Mouse (Mus musculus) lung, postnatal 0 days (tissue): ENCODE measurements around the gene Lcmt1. TPM values are rescaled to one million over a fixed set of nuclear protein-coding genes. Genes with fewer than 3 reads are reported as not detected.
A peak's percentile ranks its signal among the peaks of the same experiment; 100 is the strongest.

Source experiments
- ATAC-seq: fragments of 200-750 bp; cut with Nextera tagmentation; 2 replicates; pipeline ENCODE4 v1.8.0; 2017; ENCODE audit warnings: moderate library complexity
- DNase-seq: peaks from one replicate; pipeline ENCODE4 v3.0.0-alpha.2; 2016; ENCODE audit warnings: low spot score
- H3K27ac ChIP-seq: fragments of 300-500 bp; sonication (generic); 2 replicates; pipeline ENCODE4 v1.5.1; 2014; ENCODE audit warnings: antibody characterized with exemption, mild to moderate bottlenecking, low read length, mixed read lengths
- H3K27me3 ChIP-seq: fragments of 300-500 bp; sonication (generic); replicated peaks from 2 replicates; pipeline ENCODE4 v1.6.1; 2014; ENCODE audit warnings: low read length, mixed read lengths; ENCODE audit not compliant: insufficient read depth
- H3K36me3 ChIP-seq: fragments of 300-500 bp; sonication (generic); 2 replicates; pipeline ENCODE4 v1.6.1; 2014; ENCODE audit warnings: low read length, mixed read lengths; ENCODE audit not compliant: insufficient read depth
- H3K4me1 ChIP-seq: fragments of 300-500 bp; sonication (generic); 2 replicates; pipeline ENCODE4 v1.6.1; 2014; ENCODE audit warnings: antibody characterized with exemption, low read depth, low read length, mixed read lengths; ENCODE audit not compliant: insufficient read depth
- H3K4me2 ChIP-seq: fragments of 300-500 bp; sonication (generic); replicated peaks from 2 replicates; pipeline ENCODE4 v1.6.1; 2014; ENCODE audit warnings: low read depth, mild to moderate bottlenecking, low read length, moderate library complexity, mixed read lengths
- H3K4me3 ChIP-seq: fragments of 300-500 bp; sonication (generic); 2 replicates; pipeline ENCODE4 v1.5.1; 2014; ENCODE audit warnings: low read depth, low read length
- H3K9ac ChIP-seq: fragments of 300-500 bp; sonication (generic); replicated peaks from 2 replicates; pipeline ENCODE4 v1.6.1; 2014; ENCODE audit warnings: low read depth, mild to moderate bottlenecking
- H3K9me3 ChIP-seq: fragments of 300-500 bp; sonication (generic); 2 replicates; pipeline ENCODE4 v1.6.1; 2016; ENCODE audit warnings: low read length, mixed read lengths
- CTCF ChIP-seq: IDR thresholded peaks from 2 replicates; pipeline ENCODE4 v1.5.1; 2016; ENCODE audit warnings: antibody characterized with exemption, mild to moderate bottlenecking
- EP300 ChIP-seq: IDR thresholded peaks from 2 replicates; pipeline ENCODE4 v1.6.1; 2016; ENCODE audit warnings: antibody characterized with exemption, mild to moderate bottlenecking, control low read depth
- WGBS: fragments of 180-500 bp; shearing (Covaris S2); extraction: QIAGEN DNeasy Blood & Tissue Kit; methylation state at CpG from one replicate; pipeline ENCODE4 v1.1.7; 2014; 5-methylcytosine and 5-hydroxymethylcytosine counted together
- polyA plus RNA-seq: library from polyadenylated mRNA; unstranded; fragments of >200 nt; fragmentation: Nextera tagmentation; extraction: Ambion mirVana; gene quantifications from 2 replicates; pipeline ENCODE4 v1.2.1, GENCODE M21; 2015

Lcmt1 gene
- polyA plus RNA-seq, 1 experiment from 2014 or later, result 24.4 TPM

- no peak overlapping the region for H3K4me3 ChIP-seq
- no peaks in the 10 kb centered on the region for H3K36me3 ChIP-seq
- H3K27ac ChIP-seq, result no peak overlapping the region
- TF ChIP-seq CTCF (no peak), EP300 (no peak)
- no peak overlapping the region for H3K4me2 ChIP-seq
- DNase-seq, result no peak
- no peak overlapping the region for H3K9ac ChIP-seq
- ATAC-seq, result no peak
- WGBS, result 74% methylated on average over 4 of the region's 4 CpGs
- no peaks in the 10 kb centered on the region for H3K9me3 ChIP-seq
- no peaks in the 10 kb centered on the region for H3K27me3 ChIP-seq
- no peaks in the 10 kb centered on the region for H3K4me1 ChIP-seq
Observed at GRCm38 (mm10) chr7:123463569-123463968, 94.0 kb downstream of the Lcmt1 start.

- no peaks in the 10 kb centered on the region for H3K27me3 ChIP-seq
- ATAC-seq (peak; percentile 75), DNase-seq (peak; percentile 79)
- no peak overlapping the region for H3K4me2 ChIP-seq
- H3K36me3 ChIP-seq, result no peaks in the 10 kb centered on the region
- no peak overlapping the region for H3K9ac ChIP-seq
- no peak overlapping the region for H3K27ac ChIP-seq
- no peaks in the 10 kb centered on the region for H3K9me3 ChIP-seq
- 20% methylated on average over 6 of the region's 6 CpGs for WGBS
- H3K4me3 ChIP-seq, result no peak overlapping the region
- TF ChIP-seq CTCF (peak; percentile 97), EP300 (no peak)
- H3K4me1 ChIP-seq, result no peaks in the 10 kb centered on the region
Observed at GRCm38 (mm10) chr7:123465692-123466387, 96.3 kb downstream of the Lcmt1 start.

- no peaks in the 10 kb centered on the region for H3K4me1 ChIP-seq
- H3K4me3 ChIP-seq, result no peak overlapping the region
- H3K9ac ChIP-seq, result no peak overlapping the region
- no peak overlapping the region for H3K27ac ChIP-seq
- 93% methylated on average over 1 of the region's 1 CpGs for WGBS
- H3K9me3 ChIP-seq, result no peaks in the 10 kb centered on the region
- no peak for TF ChIP-seq CTCF
- no peak for TF ChIP-seq EP300
- no peaks in the 10 kb centered on the region for H3K36me3 ChIP-seq
- no peaks in the 10 kb centered on the region for H3K27me3 ChIP-seq
- H3K4me2 ChIP-seq, result no peak overlapping the region
- no peak for DNase-seq
- ATAC-seq, result no peak
Observed at GRCm38 (mm10) chr7:123467961-123468360, 98.4 kb downstream of the Lcmt1 start.

Other genes starting within 250 kb of the Lcmt1 start
- gene Tnrc6a, start 245.9 kb upstream of the Lcmt1 start, polyA plus RNA-seq, result 49.7 and 59.6 TPM in 2 replicates
- gene Slc5a11, start 155.0 kb upstream of the Lcmt1 start, polyA plus RNA-seq, result 0.11 TPM in 1 of 2 replicates, not detected in the other
- 13.4 and 14.5 TPM in 2 replicates for gene Arhgap17, start 131 bp downstream of the Lcmt1 start, polyA plus RNA-seq
- not detected in 2 replicates for gene Aqp8, start 92.5 kb downstream of the Lcmt1 start, polyA plus RNA-seq
- gene Zkscan2, start 130.7 kb downstream of the Lcmt1 start, polyA plus RNA-seq, result 0.19 and 0.26 TPM in 2 replicates